Mouse (Mus musculus): ENCODE measurements around the gene Itpk1.
A peak's percentile ranks its signal among the peaks of the same experiment; 100 is the strongest.

The Itpk1 gene

DNA sequence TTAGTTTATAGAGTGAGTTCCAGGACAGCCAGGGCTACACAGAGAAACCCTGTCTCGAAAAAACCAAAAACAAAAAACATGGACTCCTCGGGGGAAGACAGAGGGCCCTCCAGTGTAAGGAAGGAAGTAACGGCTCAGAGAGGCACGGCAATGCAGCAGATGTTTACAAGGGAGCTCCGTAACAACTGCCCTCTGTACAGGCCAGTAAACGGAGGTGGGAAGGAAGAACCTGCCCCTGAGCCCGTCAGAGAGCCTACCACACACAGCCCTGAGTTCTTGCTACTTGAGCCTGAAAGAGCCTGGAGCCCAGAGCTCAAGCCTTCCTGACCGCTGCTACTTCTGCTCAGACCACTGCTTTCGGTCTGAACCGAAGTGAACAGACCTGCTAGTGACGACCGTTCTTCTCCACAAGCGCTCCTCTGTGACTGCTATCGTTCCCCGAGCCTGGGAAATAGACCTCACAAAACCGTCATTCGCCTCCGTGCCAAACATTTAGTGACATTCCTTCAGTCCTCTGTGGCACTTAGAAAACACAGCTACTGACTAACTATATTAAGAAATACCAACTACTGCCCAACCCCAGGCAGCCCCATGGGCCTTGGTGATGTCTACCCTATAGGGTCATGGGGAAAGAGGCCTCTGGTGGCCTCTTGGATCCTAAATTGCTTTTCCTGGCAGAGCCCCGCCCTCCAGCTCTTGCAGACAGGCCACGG lies 8.6 kb upstream of the Itpk1 start:
- DNase-seq, result no peak

DNA sequence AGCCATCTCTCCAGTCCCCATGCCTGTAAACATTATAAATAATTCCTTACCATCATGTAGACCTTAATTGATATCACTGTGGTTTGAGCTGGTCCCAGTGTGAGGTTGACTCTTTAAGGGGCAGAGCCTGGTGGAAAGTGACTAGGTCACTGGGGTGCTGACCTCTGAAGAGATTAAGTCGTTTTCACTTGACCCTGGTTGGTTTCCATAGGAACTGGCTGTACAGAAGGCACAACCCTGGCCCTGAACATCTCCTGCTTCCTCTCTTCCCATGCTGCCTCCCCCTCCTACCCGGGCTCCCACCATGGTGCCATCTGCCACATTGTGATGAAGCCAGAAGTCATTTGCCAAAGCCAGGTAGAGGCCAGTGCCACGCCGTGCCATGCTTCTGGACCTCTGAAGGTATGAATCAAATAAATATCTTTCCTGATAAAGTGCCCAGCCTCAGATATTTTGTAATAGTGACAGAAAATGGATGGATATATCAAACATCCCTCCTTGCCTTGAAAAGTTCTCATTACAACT lies 6.2 kb upstream of the Itpk1 start:
- DNase-seq, result no peak

DNA sequence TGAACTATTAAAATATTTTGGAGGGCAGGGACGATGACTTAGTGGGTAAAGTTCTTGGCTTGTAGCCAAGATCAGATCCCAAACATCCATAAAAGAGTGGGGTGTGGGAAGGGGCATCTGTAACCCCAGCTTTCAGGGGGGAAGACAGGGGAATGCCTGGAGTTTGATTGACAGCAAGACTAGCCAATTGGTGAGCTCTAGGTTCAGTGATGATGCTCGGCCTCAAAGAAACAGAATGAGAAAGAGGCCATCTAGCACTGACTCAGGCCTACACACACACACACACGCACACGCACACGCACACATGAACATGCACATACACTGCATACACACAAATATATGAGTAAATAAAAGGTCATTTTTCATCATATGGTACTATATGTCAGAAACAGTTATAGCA lies 5.2 kb upstream of the Itpk1 start:
- DNase-seq, result no peak

DNA sequence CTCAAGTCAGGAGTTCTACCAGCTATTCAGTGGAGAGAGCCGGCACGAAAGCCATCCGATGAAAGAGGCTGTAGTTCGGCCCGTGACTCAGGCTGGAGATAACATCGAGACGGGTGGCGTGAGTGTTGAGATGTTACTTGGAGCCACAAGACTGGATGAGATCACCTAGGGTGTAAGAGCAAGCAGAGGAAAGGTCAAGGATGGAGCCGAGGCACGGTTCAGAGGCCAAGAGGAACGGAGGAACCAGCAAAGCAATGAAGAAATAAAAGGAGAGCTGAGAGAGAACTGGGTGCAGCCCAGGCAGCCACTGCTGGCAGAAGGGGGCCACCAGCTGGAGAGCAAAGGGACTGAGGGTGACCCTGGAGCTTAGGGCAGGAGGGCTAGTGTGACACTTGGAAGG lies 3.5 kb upstream of the Itpk1 start:
- peak; percentile 43 for DNase-seq

DNA sequence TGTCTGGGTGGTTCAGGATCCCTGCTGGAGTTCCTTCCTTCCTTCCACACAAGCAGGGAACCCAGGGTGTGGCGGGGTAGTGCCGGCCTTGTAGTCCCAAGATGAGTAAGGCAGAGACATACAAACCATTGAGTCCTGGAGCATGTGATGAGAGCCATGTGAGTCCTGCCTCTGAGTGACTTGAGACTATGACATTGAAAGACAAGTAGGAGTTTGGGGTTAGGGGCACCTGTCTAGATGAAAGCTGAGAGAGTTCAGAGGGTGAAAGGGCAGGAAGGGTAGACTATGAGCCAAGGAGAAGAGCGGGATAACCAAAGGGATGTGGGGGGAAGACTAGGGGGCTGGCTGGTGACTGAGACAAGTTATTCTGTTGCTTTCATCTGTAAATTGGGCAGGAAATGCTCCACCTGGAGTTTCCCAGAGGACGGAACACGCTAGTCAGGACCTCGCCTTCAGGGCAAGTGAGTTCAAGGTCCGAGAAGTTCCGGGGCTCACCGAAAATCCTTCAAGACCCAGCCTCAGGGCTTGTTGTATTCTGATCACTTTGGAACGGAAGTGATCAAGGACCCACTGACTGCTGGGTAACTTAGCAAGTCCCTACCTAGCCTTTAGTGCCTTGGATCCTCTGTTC lies 2.2 kb upstream of the Itpk1 start:
- peak; percentile 7 for DNase-seq

DNA sequence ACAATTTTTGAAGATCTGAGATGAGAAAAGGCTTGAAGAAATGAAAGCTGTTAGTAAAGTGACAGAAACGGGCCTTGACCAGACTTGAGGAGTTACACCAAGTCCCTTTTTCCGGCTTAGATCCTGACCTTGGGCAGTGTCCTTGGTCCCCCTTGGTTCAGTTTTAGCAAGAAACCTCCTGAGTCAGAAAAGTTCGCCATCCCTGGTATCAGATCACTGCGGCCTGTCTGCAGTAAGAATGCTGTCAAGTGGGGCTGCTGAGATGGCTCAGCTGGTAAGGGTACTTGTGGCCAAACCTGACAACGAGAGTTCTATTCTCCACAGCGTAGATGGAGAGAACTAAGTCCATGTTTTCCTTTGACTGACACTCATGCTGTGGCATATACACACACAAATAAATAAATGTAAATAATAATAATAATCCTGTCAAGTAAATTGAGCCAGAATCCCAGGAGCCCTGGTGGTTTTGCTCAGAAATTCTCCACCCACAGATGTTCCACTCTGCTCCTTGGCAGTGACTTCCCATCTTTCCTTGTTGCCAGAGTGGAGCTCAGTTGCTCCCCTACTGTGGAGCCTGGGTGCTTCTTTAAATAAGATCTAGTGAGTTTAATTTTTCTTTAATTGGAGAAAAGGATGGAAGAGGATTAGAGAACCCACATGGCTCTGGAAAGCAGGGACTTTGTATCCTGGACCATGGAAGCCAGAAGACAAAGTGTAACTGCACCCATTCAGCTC lies 1.3 kb upstream of the Itpk1 start:
- DNase-seq, result peak; percentile 13

DNA sequence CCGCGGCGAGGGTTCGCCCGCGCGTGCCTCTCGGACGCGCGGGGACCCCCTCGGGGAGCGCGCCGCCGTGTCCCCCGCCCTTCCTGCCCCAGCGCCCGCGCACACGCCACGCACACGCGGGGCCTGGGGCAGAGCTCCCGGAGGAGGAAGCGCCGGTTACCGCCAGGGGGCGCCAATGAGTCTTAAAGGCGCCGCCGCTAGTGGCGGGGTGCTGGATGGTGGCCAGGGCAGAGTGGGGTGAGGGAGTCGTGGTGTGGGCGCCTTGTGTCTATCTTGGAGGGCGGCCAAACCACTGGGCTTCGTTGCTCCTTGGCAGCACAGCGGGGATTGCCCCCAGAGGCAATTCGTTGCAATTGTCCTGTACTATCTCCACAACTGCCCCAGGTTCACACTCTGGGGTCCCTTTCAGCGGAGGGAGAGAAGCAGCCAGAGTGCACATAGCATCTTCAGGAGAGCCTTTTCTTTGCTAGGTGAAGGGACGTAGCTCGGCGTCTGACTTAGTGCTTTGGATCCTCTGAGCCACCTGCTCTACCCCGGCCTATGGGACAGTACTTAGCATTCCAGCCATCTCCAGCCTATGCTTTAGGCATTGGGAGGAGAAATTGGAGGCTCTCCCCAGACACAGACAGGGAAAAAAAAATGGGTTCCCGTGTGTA lies 614 bp upstream of the Itpk1 start:
- peak; percentile 98 for DNase-seq

DNA sequence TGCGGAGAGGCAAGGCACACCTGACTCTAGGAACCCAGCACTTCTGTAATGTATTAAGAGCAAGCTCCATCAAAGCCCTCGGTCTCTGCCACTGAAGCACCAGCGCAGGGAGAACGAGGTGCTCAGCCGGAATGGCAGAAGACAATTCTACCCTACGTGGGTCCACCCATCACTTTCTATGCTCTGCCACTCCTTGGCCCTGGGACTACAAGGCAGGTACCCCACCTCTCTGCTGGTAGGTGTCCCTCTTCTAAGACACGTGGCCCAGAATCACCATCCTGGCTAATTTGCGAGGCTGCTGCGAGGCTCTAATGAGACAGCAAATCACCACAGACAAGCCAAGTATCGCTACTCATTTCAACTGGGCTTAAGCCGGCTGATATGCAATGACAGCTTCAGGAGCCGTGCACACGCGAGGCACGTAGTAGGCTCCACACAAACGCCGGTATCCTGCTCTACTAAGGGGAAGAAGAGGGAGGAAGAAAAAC lies 765 bp downstream of the Itpk1 start:
- no peak for DNase-seq

DNA sequence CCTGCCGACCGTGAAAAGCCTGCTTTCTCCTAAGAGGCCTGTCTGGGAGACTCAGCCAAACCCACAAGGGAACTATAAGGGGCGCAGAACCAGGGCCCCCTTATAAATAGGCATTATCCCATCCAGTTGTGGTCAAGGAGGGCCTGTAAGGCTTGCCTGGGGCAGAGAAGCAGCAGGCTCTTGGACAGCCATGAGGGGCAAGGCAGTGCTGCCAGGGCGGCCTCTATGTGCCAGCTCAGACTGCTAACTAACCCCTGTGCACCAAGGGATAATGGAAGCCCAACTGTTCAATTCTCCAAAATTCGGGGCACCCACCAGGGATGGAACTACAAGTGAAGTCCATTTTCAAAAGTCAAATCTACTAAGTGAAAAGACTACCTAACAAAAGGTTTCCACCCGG lies 1.3 kb downstream of the Itpk1 start:
- peak; percentile 42 for DNase-seq

DNA sequence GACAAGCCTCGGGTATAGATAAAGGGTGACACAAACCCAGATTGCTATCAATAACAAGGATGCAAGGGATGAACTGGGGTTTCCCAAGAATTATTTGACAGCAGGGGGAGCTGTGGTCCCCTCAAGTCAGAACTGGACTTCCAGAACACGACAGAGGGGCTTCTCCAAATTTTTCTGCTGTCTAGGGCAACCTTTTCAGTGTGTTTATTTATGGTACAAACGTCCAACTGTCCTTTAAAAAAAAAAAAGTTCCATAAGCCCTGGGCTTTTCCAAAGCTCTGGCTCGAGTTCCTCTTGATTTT lies 1.7 kb downstream of the Itpk1 start:
- DNase-seq, result no peak

DNA sequence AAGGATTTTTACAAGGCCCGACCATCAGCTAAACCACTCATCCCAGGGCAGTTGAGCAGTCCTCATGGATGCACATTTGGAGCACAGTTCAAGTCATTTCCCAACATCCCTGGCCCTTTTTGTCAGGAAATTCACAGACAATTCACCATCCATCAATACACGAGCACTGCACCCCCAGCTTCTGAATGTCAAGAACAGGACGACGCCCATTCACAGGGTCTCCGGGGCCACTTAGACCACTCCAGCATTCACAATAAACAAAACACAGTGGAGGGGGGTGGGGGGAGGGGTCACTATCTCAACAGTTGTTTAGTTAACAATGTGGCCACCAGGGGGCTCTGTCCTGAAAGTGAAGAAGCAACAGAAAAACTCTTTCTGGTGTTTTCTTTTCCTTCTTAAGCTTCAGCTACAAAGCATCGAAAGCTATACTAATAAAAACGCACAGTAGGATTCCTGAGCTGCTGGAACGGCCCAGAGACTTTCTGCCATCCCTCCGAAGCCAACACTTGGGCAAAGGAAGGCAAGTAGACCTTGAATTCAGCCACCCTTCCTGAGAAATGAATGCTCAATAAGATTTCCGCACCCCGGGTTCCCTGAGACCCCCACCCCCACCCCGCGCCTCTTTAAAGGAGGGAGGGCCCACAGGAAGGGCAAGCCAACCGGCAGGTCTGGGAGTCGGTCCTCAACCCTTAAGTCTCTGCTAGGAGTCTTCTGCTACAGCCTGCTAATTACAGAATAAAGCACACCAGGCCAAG lies 2.2 kb downstream of the Itpk1 start:
- peak; percentile 96 for DNase-seq

DNA sequence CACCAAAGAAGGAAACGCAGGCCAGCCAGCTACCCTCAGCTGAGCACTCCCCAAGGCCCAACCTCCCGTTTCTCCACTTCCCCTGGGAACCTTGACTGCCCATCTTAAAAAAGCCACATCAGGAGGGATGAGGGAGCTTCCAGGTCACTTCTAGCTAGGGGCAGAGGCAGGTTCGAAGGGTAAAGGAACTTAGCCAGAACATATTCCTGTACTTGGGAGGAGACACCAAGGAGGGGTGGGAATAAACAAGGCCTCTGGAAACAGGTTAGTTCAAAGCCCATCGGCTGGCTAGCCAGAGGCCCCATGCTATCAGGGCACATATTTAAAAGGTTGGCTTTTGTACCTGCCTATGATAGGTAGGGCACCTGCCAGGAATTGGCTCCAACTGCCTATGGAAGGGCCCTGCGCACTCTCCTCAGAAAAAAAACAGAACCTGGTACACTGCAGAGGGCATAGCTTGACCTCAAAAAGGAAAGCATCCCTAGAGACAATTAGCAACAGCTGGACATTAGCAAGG lies 3.0 kb downstream of the Itpk1 start:
- peak; percentile 12 for DNase-seq

DNA sequence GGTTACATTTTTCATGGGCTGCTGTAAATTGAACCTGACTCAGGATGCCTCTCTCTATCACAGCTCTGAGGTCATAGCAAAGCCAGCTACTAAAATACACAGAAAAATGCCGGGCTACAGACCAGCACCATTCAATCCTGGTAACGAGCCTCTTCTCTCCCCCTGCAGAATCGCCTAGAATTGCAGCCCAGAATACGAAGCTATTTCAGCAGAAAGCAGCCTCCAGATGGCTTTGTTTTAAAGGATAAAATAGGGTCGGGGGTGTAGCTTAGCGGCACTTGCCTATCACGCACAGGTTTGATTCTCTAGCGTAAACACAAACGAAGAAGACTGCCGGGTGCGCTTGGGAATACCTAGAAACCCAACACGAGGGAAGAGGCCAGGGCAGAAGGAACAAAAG lies 4.3 kb downstream of the Itpk1 start:
- peak; percentile 23 for DNase-seq

DNA sequence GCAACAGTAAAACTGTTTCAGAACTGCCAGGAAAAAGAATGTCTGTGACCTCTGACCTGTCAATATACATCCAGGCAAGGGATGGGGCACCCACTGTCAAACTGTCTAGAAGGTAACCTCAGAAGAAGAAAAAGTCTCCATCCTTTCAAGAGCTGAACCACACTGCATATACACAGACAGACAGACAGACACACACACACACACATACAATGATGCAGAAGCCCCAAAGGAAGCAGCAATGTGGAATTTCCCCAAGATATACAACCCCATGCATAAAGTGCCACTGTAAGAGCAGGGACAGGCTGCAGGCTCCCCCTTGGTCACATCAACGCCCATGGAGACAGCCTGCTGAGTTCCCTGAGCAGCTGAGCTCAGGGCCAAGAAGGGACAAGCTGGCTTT lies 5.6 kb downstream of the Itpk1 start:
- DNase-seq, result peak; percentile 42

DNA sequence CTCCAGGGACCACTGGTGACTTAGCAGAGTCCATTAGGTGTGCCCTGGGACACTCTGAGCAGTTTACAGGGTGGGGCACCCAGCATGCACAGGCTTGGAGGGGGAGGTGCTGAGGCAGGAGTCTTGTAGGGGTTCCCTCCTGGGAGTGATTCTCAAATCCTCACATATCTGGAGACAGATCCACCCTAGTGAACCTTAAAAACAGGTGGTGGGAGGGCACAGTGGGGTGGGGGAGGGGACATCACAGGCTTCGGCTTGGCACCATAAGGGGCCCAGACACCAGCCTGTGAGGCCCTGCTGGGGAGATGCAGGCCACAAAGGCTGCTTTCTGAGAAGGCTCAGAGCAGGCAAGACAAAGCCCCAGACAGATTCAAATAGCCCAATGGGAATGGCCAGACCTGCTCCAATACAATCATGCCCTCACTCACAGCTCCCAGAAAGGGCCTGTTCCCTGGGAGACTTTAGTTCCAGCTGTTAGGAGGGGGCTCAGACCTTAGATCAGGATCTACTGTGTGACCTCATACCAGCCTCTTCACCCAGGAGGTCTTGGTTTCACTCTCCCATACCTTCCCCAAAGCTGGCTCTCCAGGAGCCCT lies 6.5 kb downstream of the Itpk1 start:
- DNase-seq, result peak; percentile 82

DNA sequence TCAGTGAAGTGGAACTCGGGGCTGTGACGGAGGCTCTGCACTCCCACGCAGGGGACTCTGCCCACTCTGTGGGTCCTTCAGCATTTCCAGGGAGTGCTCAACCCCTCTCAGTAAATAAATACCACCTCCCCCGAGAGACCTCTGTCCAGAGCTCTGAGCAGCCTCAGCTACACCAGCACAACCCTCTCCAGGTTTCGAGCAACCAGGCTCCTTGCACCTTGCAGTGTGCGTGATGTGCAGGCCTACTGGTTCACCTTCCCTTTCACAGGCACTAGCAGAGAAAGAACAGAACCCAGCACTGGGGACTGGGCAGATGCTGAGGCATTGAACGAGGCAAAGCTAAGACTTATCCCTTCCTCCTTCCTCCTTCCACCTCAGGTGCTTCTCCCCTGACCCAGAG lies 7.3 kb downstream of the Itpk1 start:
- peak; percentile 50 for DNase-seq

DNA sequence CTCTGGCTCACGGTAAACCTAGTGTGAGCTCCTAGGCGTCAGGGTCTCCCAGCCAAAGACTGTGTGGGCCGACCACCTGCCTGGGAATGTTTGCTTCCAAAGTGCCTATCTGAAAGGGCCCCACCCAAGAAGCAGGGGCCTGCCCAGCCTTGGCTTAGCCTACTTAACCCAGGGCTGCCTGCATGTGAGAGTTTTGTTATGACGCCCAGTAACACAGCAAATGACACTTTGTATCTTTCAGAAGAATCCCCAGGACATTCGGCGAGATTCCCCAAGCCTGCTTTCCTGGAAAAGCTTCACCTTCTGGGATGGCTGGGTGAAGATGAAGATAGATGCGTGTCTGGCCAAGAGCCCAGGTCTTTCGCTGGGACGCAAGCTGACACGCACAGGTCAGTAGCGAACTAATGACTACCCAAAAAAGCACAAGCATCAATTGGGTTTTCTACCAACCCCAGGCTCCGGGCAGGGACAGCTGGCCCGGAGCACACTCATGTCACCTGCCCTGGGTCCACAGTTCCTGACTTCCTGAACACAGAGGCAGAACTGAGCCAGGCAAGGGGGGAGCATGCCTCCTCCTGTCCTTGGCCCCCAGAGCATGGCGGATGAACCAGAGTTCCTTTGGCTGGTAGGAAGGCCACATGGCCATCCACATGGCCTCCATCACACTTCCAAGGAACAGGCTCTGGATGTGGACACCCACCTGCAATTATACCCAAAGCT lies 7.9 kb downstream of the Itpk1 start:
- peak; percentile 46 for DNase-seq

DNA sequence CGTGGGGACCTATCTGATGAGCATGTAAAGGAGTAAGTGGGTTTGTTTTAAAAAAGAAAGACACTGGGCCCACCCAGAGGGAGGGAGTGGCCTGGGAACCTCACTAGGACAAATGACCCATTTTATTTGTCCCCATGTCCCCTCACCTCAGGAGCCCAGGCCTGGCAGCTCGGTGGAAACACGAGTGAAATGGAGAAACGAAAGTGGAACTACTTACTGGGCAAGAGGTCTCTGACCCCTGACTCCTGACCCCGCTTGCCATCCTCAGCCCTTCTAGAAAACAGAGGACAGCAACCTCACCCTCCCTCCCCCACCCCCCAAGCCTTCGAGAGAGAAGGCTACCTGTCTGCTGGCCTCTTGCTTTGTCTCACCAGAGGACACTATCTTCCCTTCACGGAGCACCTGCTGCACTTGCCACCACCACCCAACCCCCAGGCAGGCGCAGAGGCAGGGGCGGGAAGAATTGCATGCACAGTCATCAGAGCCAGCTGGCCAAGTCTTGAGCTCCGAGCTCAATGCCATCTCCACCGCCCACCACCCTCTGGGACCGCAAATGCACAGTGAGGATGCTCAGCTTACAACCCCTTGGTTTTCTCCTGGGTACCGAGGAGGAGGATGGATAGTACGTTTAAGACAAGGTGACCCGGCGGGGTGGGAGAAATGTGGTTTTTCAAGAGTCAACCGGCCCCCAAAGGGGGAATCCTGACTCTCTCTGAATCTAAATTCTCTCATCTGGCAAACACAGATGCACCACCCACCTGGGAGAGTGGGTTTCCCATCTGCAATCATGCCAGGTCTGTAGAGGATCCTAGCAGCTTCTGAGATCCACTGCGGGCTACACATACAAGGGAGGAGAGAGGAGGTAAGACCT lies 9.1 kb downstream of the Itpk1 start:
- peak; percentile 80 for DNase-seq

DNA sequence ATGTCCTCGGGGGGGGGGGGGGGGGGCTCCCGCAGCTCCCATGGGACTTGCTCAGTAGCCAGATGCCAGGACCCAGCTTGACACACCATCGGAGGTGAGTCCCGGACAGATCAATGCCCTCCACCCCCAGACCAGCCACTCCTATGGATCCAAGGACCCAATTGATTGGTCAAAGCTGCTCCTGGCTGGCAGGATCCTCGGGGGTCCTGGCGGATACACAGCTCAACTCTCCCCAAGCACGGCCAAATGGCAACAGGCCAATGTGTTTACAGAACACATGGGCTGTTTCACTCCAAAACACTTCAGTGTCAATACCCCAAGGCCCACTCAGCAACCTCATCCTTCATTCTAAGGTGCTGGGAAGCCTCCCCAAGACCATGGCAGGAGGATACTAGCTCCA lies 13.0 kb downstream of the Itpk1 start:
- peak; percentile 9 for DNase-seq

DNA sequence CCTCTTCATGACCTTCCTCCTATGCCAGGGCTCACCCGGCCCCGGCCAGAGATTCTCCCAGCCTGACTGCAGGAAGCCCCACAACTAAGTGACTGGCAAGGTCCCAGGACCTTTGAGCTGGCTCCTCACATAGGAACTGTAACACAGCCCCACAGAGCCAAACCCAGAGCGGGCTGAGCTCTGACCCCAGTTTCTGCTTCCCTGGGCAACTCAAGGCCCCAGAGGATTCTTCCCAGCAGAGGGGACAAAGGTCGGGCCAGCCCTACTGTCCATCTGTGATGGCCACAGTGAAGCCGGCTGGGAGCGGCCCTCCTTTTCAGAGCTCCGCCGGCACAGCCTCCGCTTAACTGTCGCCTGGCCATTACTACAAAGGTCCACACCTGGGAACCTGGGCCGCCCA lies 13.6 kb downstream of the Itpk1 start:
- DNase-seq, result peak; percentile 23
